Mouse (Mus musculus) lung, postnatal 0 days (tissue): ENCODE measurements around the gene Pdzrn3. TPM values are rescaled to one million over a fixed set of nuclear protein-coding genes. Genes with fewer than 3 reads are reported as not detected.

Source experiments
- ATAC-seq: fragments of 200-750 bp; cut with Nextera tagmentation; 2 replicates; pipeline ENCODE4 v1.8.0; 2017; ENCODE audit warnings: moderate library complexity
- DNase-seq: peaks from one replicate; pipeline ENCODE4 v3.0.0-alpha.2; 2016; ENCODE audit warnings: low spot score
- H3K27ac ChIP-seq: fragments of 300-500 bp; sonication (generic); 2 replicates; pipeline ENCODE4 v1.5.1; 2014; ENCODE audit warnings: antibody characterized with exemption, mild to moderate bottlenecking, low read length, mixed read lengths
- H3K27me3 ChIP-seq: fragments of 300-500 bp; sonication (generic); replicated peaks from 2 replicates; pipeline ENCODE4 v1.6.1; 2014; ENCODE audit warnings: low read length, mixed read lengths; ENCODE audit not compliant: insufficient read depth
- H3K36me3 ChIP-seq: fragments of 300-500 bp; sonication (generic); 2 replicates; pipeline ENCODE4 v1.6.1; 2014; ENCODE audit warnings: low read length, mixed read lengths; ENCODE audit not compliant: insufficient read depth
- H3K4me1 ChIP-seq: fragments of 300-500 bp; sonication (generic); 2 replicates; pipeline ENCODE4 v1.6.1; 2014; ENCODE audit warnings: antibody characterized with exemption, low read depth, low read length, mixed read lengths; ENCODE audit not compliant: insufficient read depth
- H3K4me2 ChIP-seq: fragments of 300-500 bp; sonication (generic); replicated peaks from 2 replicates; pipeline ENCODE4 v1.6.1; 2014; ENCODE audit warnings: low read depth, mild to moderate bottlenecking, low read length, moderate library complexity, mixed read lengths
- H3K4me3 ChIP-seq: fragments of 300-500 bp; sonication (generic); 2 replicates; pipeline ENCODE4 v1.5.1; 2014; ENCODE audit warnings: low read depth, low read length
- H3K9ac ChIP-seq: fragments of 300-500 bp; sonication (generic); replicated peaks from 2 replicates; pipeline ENCODE4 v1.6.1; 2014; ENCODE audit warnings: low read depth, mild to moderate bottlenecking
- H3K9me3 ChIP-seq: fragments of 300-500 bp; sonication (generic); 2 replicates; pipeline ENCODE4 v1.6.1; 2016; ENCODE audit warnings: low read length, mixed read lengths
- CTCF ChIP-seq: IDR thresholded peaks from 2 replicates; pipeline ENCODE4 v1.5.1; 2016; ENCODE audit warnings: antibody characterized with exemption, mild to moderate bottlenecking
- EP300 ChIP-seq: IDR thresholded peaks from 2 replicates; pipeline ENCODE4 v1.6.1; 2016; ENCODE audit warnings: antibody characterized with exemption, mild to moderate bottlenecking, control low read depth
- WGBS: fragments of 180-500 bp; shearing (Covaris S2); extraction: QIAGEN DNeasy Blood & Tissue Kit; methylation state at CpG from one replicate; pipeline ENCODE4 v1.1.7; 2014; 5-methylcytosine and 5-hydroxymethylcytosine counted together
- polyA plus RNA-seq: library from polyadenylated mRNA; unstranded; fragments of >200 nt; fragmentation: Nextera tagmentation; extraction: Ambion mirVana; gene quantifications from 2 replicates; pipeline ENCODE4 v1.2.1, GENCODE M21; 2015

The Pdzrn3 gene
- polyA plus RNA-seq, 1 experiment from 2014 or later: 7.4 TPM

DNA sequence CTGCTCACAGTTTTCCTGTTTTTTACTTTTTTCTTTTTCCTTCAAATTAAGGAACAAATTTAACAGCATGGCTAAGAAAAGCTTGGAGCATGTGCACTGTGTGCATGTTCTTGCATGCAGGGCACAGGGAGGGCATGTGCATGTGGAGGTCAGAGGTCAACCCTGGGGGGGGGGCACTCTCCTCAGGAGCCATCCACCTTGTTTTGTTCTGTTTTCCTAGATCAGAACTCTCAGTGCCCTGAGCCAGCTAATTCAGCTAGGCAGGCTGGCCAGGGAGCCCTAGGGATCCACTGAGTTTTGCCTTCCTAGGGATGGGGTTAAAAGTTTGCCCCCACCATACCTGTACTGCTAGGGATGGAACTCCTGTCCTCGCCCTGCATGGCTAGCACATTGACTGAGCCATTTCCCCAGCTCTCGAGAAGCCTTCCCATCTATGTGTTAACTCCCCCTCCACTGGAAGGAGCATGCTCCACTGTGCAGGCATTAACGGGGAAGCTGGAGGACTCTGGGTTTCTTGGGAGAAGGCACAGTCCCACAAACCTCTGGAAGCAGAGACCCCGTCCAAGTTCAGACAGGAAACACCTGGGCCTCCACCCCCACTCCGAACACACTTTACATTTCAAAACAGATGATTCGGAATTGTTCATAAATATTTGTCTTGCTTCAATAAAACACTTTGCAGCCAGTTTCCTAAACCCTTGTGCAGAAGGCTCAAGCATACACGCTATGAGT is 107.4 kb downstream of the Pdzrn3 start:
- Histone ChIP-seq H3K27ac (no peak overlapping the region), H3K4me2 (no peak overlapping the region), H3K9ac (no peak overlapping the region), H3K27me3 (no peaks in the 10 kb centered on the region), H3K9me3 (no peaks in the 10 kb centered on the region), H3K4me3 (no peak overlapping the region), H3K36me3 (no peaks in the 10 kb centered on the region), H3K4me1 (peaks cover 25% of the 10 kb centered on the region; the same call in 1 of the 2 replicates)
- DNase-seq (no peak), ATAC-seq (no peak)
- TF ChIP-seq CTCF: no peak
- TF ChIP-seq EP300: no peak
- 21% methylated on average over 7 of the region's 7 CpGs for WGBS

DNA sequence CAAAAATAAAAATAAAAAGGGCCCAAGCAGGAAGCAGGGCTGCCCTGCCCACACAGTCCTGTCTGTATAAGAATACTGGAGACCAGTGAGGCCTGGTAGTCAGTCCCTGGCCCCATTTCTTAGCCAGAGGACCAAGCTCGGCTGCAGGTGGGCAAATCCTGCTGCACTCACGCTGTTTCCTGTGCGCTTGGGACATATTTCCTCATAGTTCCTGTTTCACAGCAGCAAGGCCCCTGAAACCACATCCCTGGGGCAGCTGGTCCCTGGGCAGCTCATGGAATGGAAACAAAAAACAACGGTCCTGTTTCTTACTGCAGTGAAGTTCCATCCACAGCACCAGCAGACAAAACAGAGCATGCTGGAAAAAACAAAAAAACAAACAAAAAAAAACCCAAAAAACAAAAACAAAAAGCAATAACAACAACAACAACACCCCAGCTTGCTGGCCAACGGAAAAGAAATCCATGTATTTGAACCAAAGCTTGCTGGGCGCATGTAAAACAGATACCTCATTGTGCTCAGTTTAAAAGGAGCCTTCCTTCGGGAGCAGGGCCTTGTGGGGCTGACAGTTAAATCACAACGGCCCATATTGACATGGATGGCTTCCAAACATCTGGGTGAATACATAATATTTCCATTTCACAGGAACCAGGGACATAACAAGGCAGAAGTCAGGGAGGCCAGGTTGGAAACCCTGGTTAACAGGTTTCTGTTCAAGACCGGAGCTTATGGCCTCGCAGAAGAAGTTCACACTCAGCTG is 108.2 kb downstream of the Pdzrn3 start:
- ATAC-seq: no peak
- no peaks in the 10 kb centered on the region for H3K27me3 ChIP-seq
- no peak overlapping the region for H3K9ac ChIP-seq
- TF ChIP-seq CTCF: no peak
- TF ChIP-seq EP300: no peak
- no peaks in the 10 kb centered on the region for H3K36me3 ChIP-seq
- DNase-seq: no peak
- H3K27ac ChIP-seq: no peak overlapping the region
- no peak overlapping the region for H3K4me2 ChIP-seq
- H3K9me3 ChIP-seq: no peaks in the 10 kb centered on the region
- 54% methylated on average over 10 of the region's 10 CpGs for whole genome bisulfite sequencing
- H3K4me3 ChIP-seq: no peak overlapping the region
- peaks cover 20% of the 10 kb centered on the region; the same call in 1 of the 2 replicates for H3K4me1 ChIP-seq

DNA sequence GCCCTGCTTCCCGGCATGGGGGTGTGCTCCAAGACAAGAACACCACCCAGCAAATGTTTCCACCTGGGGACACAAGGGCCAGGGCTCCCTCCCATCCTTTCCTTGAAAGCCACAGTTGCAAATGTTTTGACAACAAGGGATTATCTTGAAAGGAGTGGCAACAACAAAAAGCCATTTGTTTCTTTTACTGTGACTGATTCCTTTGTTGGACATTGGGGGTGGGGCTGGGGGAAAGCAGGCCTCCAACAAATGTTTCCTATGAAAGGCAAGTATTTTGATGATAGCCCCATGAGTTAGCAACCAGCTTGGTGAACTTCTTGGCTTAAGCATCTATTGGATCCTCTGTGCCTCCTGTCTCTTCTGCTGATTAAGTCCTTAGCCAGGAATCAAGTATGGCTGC is 109.4 kb downstream of the Pdzrn3 start:
- DNase-seq: no peak
- no peak overlapping the region for H3K27ac ChIP-seq
- H3K4me1 ChIP-seq: peaks cover 16% of the 10 kb centered on the region; the same call in 1 of the 2 replicates
- no peaks in the 10 kb centered on the region for H3K27me3 ChIP-seq
- H3K9ac ChIP-seq: no peak overlapping the region
- no peak for ATAC-seq
- H3K4me3 ChIP-seq: no peak overlapping the region
- H3K36me3 ChIP-seq: no peaks in the 10 kb centered on the region
- H3K9me3 ChIP-seq: no peaks in the 10 kb centered on the region
- WGBS: 50% methylated on average over 1 of the region's 1 CpGs
- TF ChIP-seq CTCF (no peak), EP300 (no peak)
- no peak overlapping the region for H3K4me2 ChIP-seq

DNA sequence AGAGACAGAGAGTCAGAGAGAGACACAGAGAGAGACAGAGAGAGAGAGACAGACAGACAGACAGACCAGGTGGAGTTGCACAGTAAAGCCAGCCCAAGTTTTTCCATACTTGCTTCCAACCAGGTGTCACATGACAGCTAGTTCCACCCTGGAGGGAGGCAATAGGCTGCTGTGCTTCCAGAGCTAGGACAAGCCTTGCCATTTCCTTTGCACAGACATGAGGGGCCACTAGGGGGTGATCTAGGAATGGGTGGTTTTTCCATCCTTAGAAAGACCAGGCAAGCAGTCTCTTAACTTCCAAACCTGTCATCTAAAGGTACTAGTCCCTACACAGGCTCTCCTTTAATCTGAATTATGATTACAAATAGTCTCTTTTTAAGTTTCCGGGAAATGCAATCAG is 110.9 kb downstream of the Pdzrn3 start:
- peak; percentile 75 for ATAC-seq
- 8% methylated on average over 1 of the region's 1 CpGs for WGBS
- peaks cover 16% of the 10 kb centered on the region; the same call in 1 of the 2 replicates for H3K4me1 ChIP-seq

DNA sequence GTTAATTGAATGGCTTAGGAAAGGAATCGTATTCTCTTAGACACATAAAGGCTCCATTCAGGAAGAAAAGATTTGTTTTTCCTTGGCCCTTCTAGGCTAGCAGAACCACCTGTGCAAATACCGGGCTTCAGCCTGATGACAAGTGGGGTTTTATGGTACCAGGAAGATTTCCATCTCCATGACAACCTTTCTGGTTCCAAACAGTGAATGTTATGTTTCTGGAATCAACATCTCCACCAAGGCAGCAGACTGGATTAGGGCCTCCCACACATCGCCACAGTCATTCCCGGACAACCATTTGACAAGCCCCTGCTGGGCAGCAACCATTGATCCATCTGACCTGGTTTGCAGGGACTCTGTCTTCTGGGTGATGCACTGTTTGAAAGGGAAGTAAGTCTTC is 114.2 kb downstream of the Pdzrn3 start:
- Histone ChIP-seq H3K36me3 (no peaks in the 10 kb centered on the region), H3K27ac (no peak overlapping the region), H3K4me2 (no peak overlapping the region), H3K4me3 (no peak overlapping the region), H3K9me3 (no peaks in the 10 kb centered on the region), H3K9ac (no peak overlapping the region), H3K4me1 (no peaks in the 10 kb centered on the region; the same call in 1 of the 2 replicates), H3K27me3 (no peaks in the 10 kb centered on the region)
- DNase-seq (no peak), ATAC-seq (no peak)
- TF ChIP-seq EP300 (no peak), CTCF (no peak)
- 63% methylated on average over 4 of the region's 4 CpGs for WGBS

More for the DNA sequence above, 110.9 kb downstream of the Pdzrn3 start:
- Histone ChIP-seq H3K36me3 (no peaks in the 10 kb centered on the region), H3K9me3 (no peaks in the 10 kb centered on the region), H3K27me3 (no peaks in the 10 kb centered on the region), H3K4me3 (no peak overlapping the region), H3K27ac (no peak overlapping the region), H3K9ac (no peak overlapping the region), H3K4me2 (no peak overlapping the region)
- TF ChIP-seq EP300 (no peak), CTCF (peak; percentile 92)
- peak; percentile 85 for DNase-seq

DNA sequence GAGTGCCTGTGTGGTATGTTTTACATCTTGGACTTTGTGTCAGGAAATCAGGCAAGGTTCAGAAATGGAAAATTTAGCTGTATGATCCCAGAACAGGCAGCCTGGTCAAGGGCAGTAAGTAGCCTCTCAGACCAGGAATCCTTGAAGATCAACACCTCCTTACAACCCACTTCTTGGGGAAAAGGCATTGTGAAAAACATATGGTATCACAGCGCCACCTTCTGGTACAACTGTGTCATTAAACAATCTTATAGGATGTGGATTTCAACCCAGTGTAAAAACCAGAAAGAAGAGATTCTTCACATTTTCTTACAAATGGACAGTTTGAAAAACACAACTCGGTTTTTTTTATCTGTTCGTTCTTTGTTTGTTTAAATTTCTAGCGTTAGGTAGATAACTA is 116.2 kb downstream of the Pdzrn3 start:
- H3K4me3 ChIP-seq: no peak overlapping the region
- no peaks in the 10 kb centered on the region for H3K9me3 ChIP-seq
- DNase-seq (peak; percentile 84), ATAC-seq (peak; percentile 48)
- H3K27me3 ChIP-seq: no peaks in the 10 kb centered on the region
- no peaks in the 10 kb centered on the region for H3K36me3 ChIP-seq
- WGBS: 3% methylated on average over 4 of the region's 4 CpGs
- no peak overlapping the region for H3K27ac ChIP-seq
- no peak overlapping the region for H3K4me2 ChIP-seq
- H3K4me1 ChIP-seq: no peaks in the 10 kb centered on the region
- TF ChIP-seq EP300: no peak; the same call in 1 of the 2 replicates
- peak; percentile 86 for TF ChIP-seq CTCF
- no peak overlapping the region for H3K9ac ChIP-seq
